Mouse (Mus musculus) myocyte (in vitro differentiated cells): Measurements from ENCODE around the gene E430018J23Rik.
"Not testable (repeated sequence)": the region's sequence is repeated elsewhere in the genome, so short reads cannot be mapped to it uniquely, and the experiment has no call there.

Experiments
- CEBPB ChIP-seq: IDR thresholded peaks from 2 replicates; pipeline ENCODE4 v1.6.1; 2011; ENCODE audit warnings: mild to moderate bottlenecking, moderate library complexity; ENCODE audit not compliant: poor library complexity, insufficient read depth, severe bottlenecking
- E2F4 ChIP-seq: IDR thresholded peaks from one replicate; pipeline ENCODE4 v1.6.1; 2011; ENCODE audit warnings: mild to moderate bottlenecking, control low read depth, moderate library complexity; ENCODE audit not compliant: insufficient read depth
- MAX ChIP-seq: IDR thresholded peaks from one replicate; pipeline ENCODE4 v1.6.1; 2011; ENCODE audit warnings: low read depth, mild to moderate bottlenecking, control low read depth
- MYOD1 ChIP-seq, 3 experiments: IDR thresholded peaks; one replicate each; pipeline ENCODE4 v1.6.1; 2011; ENCODE audit warnings: control low read depth in 2 of 3, low read depth in 2 of 3, mild to moderate bottlenecking in 2 of 3, moderate library complexity in 1 of 3; ENCODE audit not compliant: insufficient read length in 2 of 3, control insufficient read depth in 1 of 3
- MYOG ChIP-seq, 3 experiments: IDR thresholded peaks; one replicate each; pipeline ENCODE4 v1.6.1; 2011; ENCODE audit warnings: control low read depth in 2 of 3, low read depth in 2 of 3, mild to moderate bottlenecking in 2 of 3; ENCODE audit not compliant: insufficient read length in 2 of 3, control insufficient read depth in 1 of 3, insufficient read depth in 1 of 3
- POLR2A ChIP-seq: IDR thresholded peaks from one replicate; pipeline ENCODE4 v1.6.1; 2011; ENCODE audit warnings: low read depth, mild to moderate bottlenecking, control low read depth, moderate library complexity; ENCODE audit not compliant: insufficient read length
- POLR2AphosphoS2 ChIP-seq: IDR thresholded peaks from one replicate; pipeline ENCODE4 v1.6.1; 2011; ENCODE audit warnings: low read depth, control low read depth; ENCODE audit not compliant: insufficient read length
- REST ChIP-seq: IDR thresholded peaks from one replicate; pipeline ENCODE4 v1.6.1; 2011; ENCODE audit warnings: mild to moderate bottlenecking, control low read depth, moderate library complexity; ENCODE audit not compliant: insufficient read depth, insufficient read length
- SRF ChIP-seq: IDR thresholded peaks from one replicate; pipeline ENCODE4 v1.6.1; 2011; ENCODE audit warnings: low read depth; ENCODE audit not compliant: control insufficient read depth, insufficient read length
- TCF12 ChIP-seq: IDR thresholded peaks from one replicate; pipeline ENCODE4 v1.6.1; 2011; ENCODE audit warnings: mild to moderate bottlenecking, control low read depth; ENCODE audit not compliant: poor library complexity, insufficient read depth, severe bottlenecking
- TCF3 ChIP-seq: IDR thresholded peaks from one replicate; pipeline ENCODE4 v1.6.1; 2011; ENCODE audit warnings: low read depth, control low read depth; ENCODE audit not compliant: insufficient read length
- USF1 ChIP-seq: IDR thresholded peaks from one replicate; pipeline ENCODE4 v1.6.1; 2011; ENCODE audit warnings: low read depth, mild to moderate bottlenecking, control low read depth, moderate library complexity

DNA sequence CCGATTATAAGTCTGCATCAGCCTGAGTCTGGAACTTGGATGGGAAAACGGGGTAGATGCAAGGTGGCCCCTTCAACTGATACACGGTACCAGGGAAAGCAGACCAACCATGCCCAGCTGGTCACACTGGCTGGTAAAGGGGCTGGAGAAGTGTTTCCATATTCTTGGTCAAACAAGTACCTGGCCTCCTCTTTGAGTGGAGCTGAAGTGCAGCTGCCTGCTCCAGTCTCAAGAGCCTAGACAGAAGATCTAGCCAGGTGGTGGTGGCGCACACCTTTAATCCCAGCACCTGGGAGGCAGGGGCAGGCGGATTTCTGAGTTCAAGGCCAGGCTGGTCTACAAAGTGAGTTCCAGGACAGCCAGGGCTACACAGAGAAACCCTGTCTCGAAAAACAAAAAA lies 51.6 kb downstream of the E430018J23Rik start:
- TF ChIP-seq CEBPB; POLR2AphosphoS2; MAX; POLR2A; SRF; TCF12; USF1; MYOG (IDR thresholded peaks at IDR 0.05; ENCODE audit: control insufficient read depth in 1 of 3, insufficient read depth in 1 of 3, insufficient read length in 2 of 3, low read depth in 2 of 3); E2F4; TCF3; MYOD1 (IDR thresholded peaks at IDR 0.05; ENCODE audit: control insufficient read depth in 1 of 3, insufficient read length in 2 of 3, low read depth in 2 of 3); REST: not testable (repeated sequence)
